Mouse (Mus musculus) thymus, adult 2 months (tissue): ENCODE measurements around the gene Rrbp1. TPM values are rescaled to one million over a fixed set of nuclear protein-coding genes. Genes with fewer than 3 reads are reported as not detected.
A peak's percentile ranks its signal among the peaks of the same experiment; 100 is the strongest.

ENCODE experiments used
- DNase-seq: peaks from one replicate; pipeline ENCODE4 v3.0.0; 2021
- H3K27ac ChIP-seq: fragments of 200-500 bp; 2 replicates; pipeline ENCODE4 v1.5.1; 2012; ENCODE audit warnings: low read length, control low read depth; ENCODE audit not compliant: control insufficient read depth, insufficient read depth
- H3K27me3 ChIP-seq: fragments of 200-500 bp; 2 replicates; pipeline ENCODE4 v1.6.1; 2012; ENCODE audit warnings: mild to moderate bottlenecking, low read length, moderate library complexity, mixed read lengths; ENCODE audit not compliant: control insufficient read depth, insufficient read depth
- H3K36me3 ChIP-seq: fragments of 200-500 bp; 2 replicates; pipeline ENCODE4 v1.6.1; 2012; ENCODE audit warnings: mild to moderate bottlenecking, low read length, moderate library complexity; ENCODE audit not compliant: control insufficient read depth, insufficient read depth
- H3K4me1 ChIP-seq: fragments of 200-500 bp; replicated peaks from 2 replicates; pipeline ENCODE4 v1.6.1; 2012; ENCODE audit warnings: low read length; ENCODE audit not compliant: control insufficient read depth, insufficient read depth
- H3K4me3 ChIP-seq: fragments of 200-500 bp; 2 replicates; pipeline ENCODE4 v1.5.1; 2012; ENCODE audit warnings: mild to moderate bottlenecking, low read length, control low read depth, moderate library complexity; ENCODE audit not compliant: control insufficient read depth, insufficient read depth
- CTCF ChIP-seq: fragments of 200-500 bp; IDR thresholded peaks from 2 replicates; pipeline ENCODE4 v1.5.1; 2012; ENCODE audit warnings: mild to moderate bottlenecking, control low read depth, low read length, moderate library complexity, borderline replicate concordance; ENCODE audit not compliant: control insufficient read depth, poor library complexity, insufficient read depth; ENCODE audit errors: extremely low read depth
- POLR2A ChIP-seq: fragments of 200-500 bp; IDR thresholded peaks from 2 replicates; pipeline ENCODE4 v1.6.1; 2012; ENCODE audit warnings: mild to moderate bottlenecking, low read length, control low read depth, moderate library complexity; ENCODE audit not compliant: control insufficient read depth, poor library complexity, insufficient read depth; ENCODE audit errors: extremely low read depth
- WGBS: fragments of 180-500 bp; shearing (Covaris S2); methylation state at CpG from one replicate; pipeline ENCODE4 v1.1.7; 2018; 5-methylcytosine and 5-hydroxymethylcytosine counted together
- polyA plus RNA-seq: library from polyadenylated mRNA; depleted of rRNA; stranded (reverse); fragments of >200 nt; gene quantifications from 2 replicates; pipeline ENCODE4 v1.2.3, GENCODE M21; 2012

Gene Rrbp1
- polyA plus RNA-seq, 1 experiment, result 33.8 TPM

- WGBS, result 53% methylated on average over 5 of the region's 5 CpGs
- Histone ChIP-seq H3K36me3 (no peaks in the 10 kb centered on the region), H3K27me3 (peaks cover 5% of the 10 kb centered on the region; the same call in 1 of the 2 replicates), H3K27ac (no peak overlapping the region), H3K4me3 (no peak overlapping the region), H3K4me1 (peaks cover 11% of the 10 kb centered on the region)
- TF ChIP-seq CTCF (no peak), POLR2A (no peak)
- no peak for DNase-seq
These were observed 94.8 kb downstream of the Rrbp1 start for GRCm38 (mm10) chr2:143916229-143916628.

- DNase-seq, result no peak
- 1% methylated on average over 32 of the region's 32 CpGs for WGBS
- Histone ChIP-seq H3K36me3 (no peaks in the 10 kb centered on the region), H3K27ac (peak overlapping the region; percentile 11; the same call in 1 of the 2 replicates), H3K4me3 (peak overlapping the region; percentile 70), H3K4me1 (peaks cover 11% of the 10 kb centered on the region), H3K27me3 (peaks cover 5% of the 10 kb centered on the region; the same call in 1 of the 2 replicates)
- TF ChIP-seq POLR2A, result no peak
- no peak for TF ChIP-seq CTCF
These were observed 95.4 kb downstream of the Rrbp1 start for GRCm38 (mm10) chr2:143915600-143916135.

DNA sequence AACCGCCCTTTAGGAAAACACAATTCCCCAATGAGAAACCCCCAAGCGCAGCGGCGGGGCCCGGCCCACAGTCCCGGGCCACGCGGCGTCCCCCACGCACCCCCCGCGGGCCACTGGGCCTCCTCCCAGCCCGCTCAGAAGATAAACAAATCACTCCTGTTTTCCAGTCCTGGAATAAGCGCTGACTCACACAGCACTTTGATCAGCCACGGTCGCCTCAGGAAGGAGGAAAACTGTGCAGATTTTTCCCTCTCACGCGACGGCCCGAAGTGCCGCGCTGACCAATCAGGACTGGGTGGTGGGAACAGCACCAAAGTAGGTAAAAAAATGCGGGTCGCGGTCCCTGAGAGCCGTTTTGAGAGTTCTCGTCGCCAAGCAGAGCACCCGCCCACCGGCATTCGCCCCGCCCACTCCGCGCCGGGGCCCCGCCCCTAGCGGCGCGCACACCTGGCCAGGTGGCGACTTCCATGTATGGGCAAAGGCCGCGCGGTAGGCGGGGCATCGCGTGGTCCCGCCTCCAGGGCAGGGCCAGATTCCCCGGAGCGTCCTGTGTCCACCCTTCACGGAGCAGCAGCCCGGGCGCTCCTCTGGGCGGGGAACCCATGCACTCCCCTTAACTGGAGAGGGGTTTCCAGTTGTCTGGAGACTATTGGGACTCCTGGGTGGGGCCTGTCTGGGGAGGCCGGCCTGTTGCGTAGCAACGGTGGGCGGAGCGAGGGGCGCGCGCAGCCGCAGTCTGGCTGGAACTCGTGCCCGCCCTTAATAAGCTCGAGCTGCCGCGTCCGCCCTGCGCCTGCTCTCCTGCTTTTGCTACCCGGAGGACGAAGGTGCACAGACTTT is 96.1 kb downstream of the Rrbp1 start, which contains the start of gene Dstn:
Gene Dstn (plus strand): TSS at position 561 of the 840 bp plus-strand sequence.
- Histone ChIP-seq H3K27ac (peak within 1 kb of the TSS; percentile 11; the same call in 1 of the 2 replicates), H3K4me3 (peak within 1 kb of the TSS; percentile 70), H3K36me3 (no peaks in the 10 kb centered on the region), H3K4me1 (peaks cover 11% of the 10 kb centered on the region), H3K27me3 (peaks cover 5% of the 10 kb centered on the region; the same call in 1 of the 2 replicates)
- TF ChIP-seq CTCF (no peak), POLR2A (peak; percentile 50; the same call in 1 of the 2 replicates)
- WGBS, result under 1% methylated on average over 71 of the region's 71 CpGs
- peak; percentile 94 for DNase-seq

- WGBS, result 9% methylated on average over 10 of the region's 10 CpGs
- Histone ChIP-seq H3K36me3 (no peaks in the 10 kb centered on the region), H3K4me1 (peaks cover 11% of the 10 kb centered on the region), H3K4me3 (no peak overlapping the region), H3K27ac (no peak overlapping the region), H3K27me3 (peaks cover 5% of the 10 kb centered on the region; the same call in 1 of the 2 replicates)
- TF ChIP-seq CTCF (no peak), POLR2A (no peak)
- DNase-seq, result no peak
These were observed 96.8 kb downstream of the Rrbp1 start for GRCm38 (mm10) chr2:143914221-143914620.

DNA sequence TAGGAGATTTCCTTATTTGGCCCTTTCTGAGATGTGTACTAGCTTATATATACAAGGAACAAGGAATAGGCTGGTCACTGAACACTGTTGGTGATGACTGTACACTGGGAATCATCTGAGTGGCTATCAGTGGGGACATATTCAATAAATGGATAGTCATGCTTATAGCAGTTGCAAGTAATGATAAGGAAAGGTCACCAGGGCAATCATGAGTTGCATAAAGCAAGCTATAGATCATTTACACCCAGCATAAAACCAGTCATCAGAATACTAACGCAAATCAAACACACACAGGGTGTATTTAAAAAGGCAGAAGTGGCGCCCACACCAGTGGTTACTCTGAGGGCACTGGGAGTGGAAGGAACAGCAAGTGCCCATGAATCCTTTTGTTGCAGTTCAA is 98.9 kb downstream of the Rrbp1 start:
- peaks cover 11% of the 10 kb centered on the region for H3K4me1 ChIP-seq
- 75% methylated on average over 2 of the region's 2 CpGs for WGBS
- peaks cover 5% of the 10 kb centered on the region; the same call in 1 of the 2 replicates for H3K27me3 ChIP-seq
- no peak overlapping the region for H3K4me3 ChIP-seq
- TF ChIP-seq POLR2A, result no peak
- TF ChIP-seq CTCF, result no peak
- DNase-seq, result no peak
- H3K27ac ChIP-seq, result no peak overlapping the region
- H3K36me3 ChIP-seq, result no peaks in the 10 kb centered on the region

- H3K27ac ChIP-seq, result no peak overlapping the region
- DNase-seq, result no peak
- no peaks in the 10 kb centered on the region for H3K27me3 ChIP-seq
- no peaks in the 10 kb centered on the region for H3K36me3 ChIP-seq
- TF ChIP-seq POLR2A, result no peak
- no peak for TF ChIP-seq CTCF
- H3K4me1 ChIP-seq, result no peaks in the 10 kb centered on the region
- H3K4me3 ChIP-seq, result no peak overlapping the region
- WGBS, result 91% methylated on average over 2 of the region's 2 CpGs
These were observed 101.8 kb downstream of the Rrbp1 start for GRCm38 (mm10) chr2:143909230-143909629.

DNA sequence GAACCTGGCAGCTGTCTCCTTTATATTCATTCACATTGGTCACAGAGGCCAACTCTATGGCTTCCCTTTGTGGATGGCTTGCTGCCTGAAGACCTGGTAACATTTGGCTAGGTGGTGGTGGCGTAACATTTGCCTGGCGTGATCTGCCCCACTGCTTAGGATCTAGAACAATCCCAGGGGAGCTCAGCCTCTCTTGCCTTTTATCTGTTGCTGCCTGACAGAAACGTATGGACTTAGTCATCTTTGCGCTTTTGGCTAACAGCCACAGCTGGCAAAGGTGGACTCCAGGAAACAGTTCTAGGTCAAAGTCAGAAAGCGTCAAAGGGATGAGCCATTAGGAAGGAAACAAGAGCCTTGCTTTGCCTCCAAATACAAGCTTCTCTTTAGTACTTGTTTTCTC is 106.2 kb downstream of the Rrbp1 start:
- no peak for DNase-seq
- 85% methylated on average over 5 of the region's 5 CpGs for WGBS

More for the DNA sequence above, 106.2 kb downstream of the Rrbp1 start:
- Histone ChIP-seq H3K4me3 (no peak overlapping the region), H3K4me1 (no peaks in the 10 kb centered on the region), H3K27ac (no peak overlapping the region), H3K36me3 (no peaks in the 10 kb centered on the region), H3K27me3 (no peaks in the 10 kb centered on the region)
- TF ChIP-seq POLR2A, result no peak
- no peak for TF ChIP-seq CTCF
